Mouse (Mus musculus) ovary, adult 18-20 months (tissue): ENCODE data around the gene E030030I06Rik.
"Not testable (repeated sequence)": the region's sequence is repeated elsewhere in the genome, so short reads cannot be mapped to it uniquely, and the experiment has no call there.

Source experiments
- DNase-seq: peaks from one replicate; pipeline ENCODE4 v3.0.0; 2022; ENCODE audit warnings: low spot score, mixed read lengths

The E030030I06Rik gene

GRCm38 (mm10) chr10:22149073-22149690 lies at the start of gene E030030I06Rik:
Gene E030030I06Rik (minus strand): TSS chr10:22149270.
- DNase-seq = no peak

GRCm38 (mm10) chr10:22191035-22191434 lies 42.0 kb upstream of the E030030I06Rik start:
- DNase-seq = not testable (repeated sequence)

- not testable (repeated sequence) for DNase-seq
Measured at GRCm38 (mm10) chr10:22176515-22176914, 27.4 kb upstream of the E030030I06Rik start.

GRCm38 (mm10) chr10:22174190-22174487 lies 25.1 kb upstream of the E030030I06Rik start:
- not testable (repeated sequence) for DNase-seq

GRCm38 (mm10) chr10:22173335-22174189 lies 24.5 kb upstream of the E030030I06Rik start:
- DNase-seq = not testable (repeated sequence)

- not testable (repeated sequence) for DNase-seq
Measured at GRCm38 (mm10) chr10:22172431-22173334, 23.6 kb upstream of the E030030I06Rik start.

GRCm38 (mm10) chr10:22169116-22169515 lies 20.0 kb upstream of the E030030I06Rik start:
- not testable (repeated sequence) for DNase-seq

GRCm38 (mm10) chr10:22167061-22167460 lies 18.0 kb upstream of the E030030I06Rik start:
- DNase-seq = not testable (repeated sequence)

GRCm38 (mm10) chr10:22166025-22166424 lies 17.0 kb upstream of the E030030I06Rik start:
- DNase-seq = not testable (repeated sequence)

GRCm38 (mm10) chr10:22165328-22166003 lies 16.4 kb upstream of the E030030I06Rik start:
- DNase-seq = not testable (repeated sequence)

GRCm38 (mm10) chr10:22163705-22164583 lies 14.9 kb upstream of the E030030I06Rik start:
- DNase-seq = not testable (repeated sequence)

GRCm38 (mm10) chr10:22163279-22163678 lies 14.2 kb upstream of the E030030I06Rik start:
- DNase-seq = not testable (repeated sequence)

- DNase-seq = no peak
Measured at GRCm38 (mm10) chr10:22159581-22160140, 10.6 kb upstream of the E030030I06Rik start.

- DNase-seq = no peak
Measured at GRCm38 (mm10) chr10:22159131-22159561, 10.1 kb upstream of the E030030I06Rik start.

- DNase-seq = peak; percentile 65
Measured at GRCm38 (mm10) chr10:22158310-22158999, 9.4 kb upstream of the E030030I06Rik start, which contains the start of the genes Raet1e and H60b. Gene Raet1e (plus strand): TSS chr10:22158569. Gene H60b (plus strand): TSS chr10:22158586.

GRCm38 (mm10) chr10:22154871-22155799 lies 6.1 kb upstream of the E030030I06Rik start:
- DNase-seq = no peak

- not testable (repeated sequence) for DNase-seq
Measured at GRCm38 (mm10) chr10:22154127-22154526, 5.1 kb upstream of the E030030I06Rik start.

GRCm38 (mm10) chr10:22153147-22153690 lies 4.1 kb upstream of the E030030I06Rik start:
- not testable (repeated sequence) for DNase-seq
